Mouse (Mus musculus) neural tube, embryonic 10.5 days (tissue): ENCODE data around the gene Zfp777.

ENCODE experiments used
- DNase-seq: peaks from one replicate; pipeline ENCODE4 v3.0.0-alpha.2; 2017; ENCODE audit warnings: low spot score; ENCODE audit errors: extremely low spot score

Zfp777 gene

GRCm38 (mm10) chr6:48032661-48033060 lies 16.1 kb downstream of the Zfp777 start:
- DNase-seq = no peak

DNA sequence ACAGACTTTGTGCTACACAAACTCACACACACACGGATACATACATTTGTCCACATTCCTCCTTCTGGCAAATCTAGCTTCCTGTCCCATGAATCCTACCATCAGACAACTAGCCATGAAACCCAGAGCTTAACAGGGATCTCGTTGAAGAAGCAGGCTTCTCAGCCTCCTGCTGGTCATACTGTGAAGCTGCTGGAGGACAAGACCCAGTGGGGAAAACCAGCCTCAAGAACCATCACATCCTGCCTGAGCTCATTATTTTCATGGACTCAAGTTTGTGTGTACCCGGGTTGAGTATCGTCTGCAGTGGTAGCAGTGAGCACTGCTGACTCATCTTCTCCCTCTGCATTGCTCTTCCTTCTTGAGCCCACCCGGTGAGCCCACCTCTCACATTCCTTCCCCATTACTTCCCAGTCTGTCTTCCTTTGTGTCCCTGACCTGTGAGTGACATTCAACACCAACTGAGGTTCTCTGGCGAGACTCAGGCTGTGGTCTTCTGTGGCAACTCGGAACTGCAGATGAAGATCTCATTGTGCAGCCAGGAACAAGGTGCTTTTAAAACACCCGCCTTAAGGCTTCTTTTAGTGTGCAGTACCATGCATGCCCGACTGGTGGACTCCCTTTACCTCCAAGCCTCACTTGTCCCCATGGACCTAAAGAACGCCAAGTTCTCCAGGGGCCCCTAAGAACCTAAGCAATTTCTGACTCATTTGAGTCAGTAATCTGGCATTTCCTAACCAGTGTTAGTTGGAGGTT lies 22.6 kb downstream of the Zfp777 start:
- DNase-seq = no peak

- no peak for DNase-seq
Measured at GRCm38 (mm10) chr6:48024994-48025345, 23.7 kb downstream of the Zfp777 start.

- DNase-seq = no peak
Measured at GRCm38 (mm10) chr6:48024330-48024993, 24.2 kb downstream of the Zfp777 start.

GRCm38 (mm10) chr6:48022672-48023071 lies 26.0 kb downstream of the Zfp777 start:
- no peak for DNase-seq

- DNase-seq = no peak
Measured at GRCm38 (mm10) chr6:48021678-48022077, 27.0 kb downstream of the Zfp777 start.

GRCm38 (mm10) chr6:48020006-48020405 lies 28.7 kb downstream of the Zfp777 start:
- no peak for DNase-seq

- no peak for DNase-seq
Measured at GRCm38 (mm10) chr6:48016841-48017240, 31.9 kb downstream of the Zfp777 start.

GRCm38 (mm10) chr6:48016090-48016521 lies 32.6 kb downstream of the Zfp777 start:
- DNase-seq = peak; percentile 82

- DNase-seq = no peak
Measured at GRCm38 (mm10) chr6:48010727-48011126, 38.0 kb downstream of the Zfp777 start.

- no peak for DNase-seq
Measured at GRCm38 (mm10) chr6:47995661-47996060, 53.0 kb downstream of the Zfp777 start.

GRCm38 (mm10) chr6:47983936-47984335 lies 64.8 kb downstream of the Zfp777 start:
- DNase-seq = no peak

GRCm38 (mm10) chr6:47978897-47979368 lies 69.8 kb downstream of the Zfp777 start:
- peak; percentile 62 for DNase-seq

DNA sequence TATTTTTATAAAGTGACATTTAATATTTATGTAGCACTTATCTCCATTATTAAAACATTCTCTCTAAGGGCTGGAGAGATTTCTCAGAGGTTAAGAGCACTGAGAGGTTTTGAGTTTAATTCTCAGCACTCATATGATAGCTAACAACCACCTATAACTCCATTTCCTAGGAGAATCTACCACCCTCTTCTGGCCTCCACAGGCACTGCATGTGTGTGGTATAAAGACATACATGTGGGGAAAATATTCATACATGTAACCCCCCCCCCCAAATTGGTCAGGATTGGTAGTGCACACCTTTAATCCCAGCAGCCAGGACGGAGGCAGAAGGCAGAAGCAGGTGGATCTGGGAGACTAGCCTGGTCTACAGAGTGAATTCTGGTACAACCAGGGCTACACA lies 74.1 kb downstream of the Zfp777 start:
- no peak for DNase-seq
